Mouse (Mus musculus) ovary, postnatal 36 days (tissue): ENCODE measurements around the gene Pgm2l1.
"Not testable (repeated sequence)": the region's sequence is repeated elsewhere in the genome, so short reads cannot be mapped to it uniquely, and the experiment has no call there.

Experiments
- DNase-seq: peaks from one replicate; pipeline ENCODE4 v3.0.0; 2022; ENCODE audit warnings: low spot score, mixed read lengths

Gene Pgm2l1

GRCm38 (mm10) chr7:100228957-100229356 is 1.8 kb downstream of the Pgm2l1 start:
- no peak for DNase-seq

GRCm38 (mm10) chr7:100230646-100231045 is 3.5 kb downstream of the Pgm2l1 start:
- DNase-seq: no peak

- no peak for DNase-seq
These were observed 4.5 kb downstream of the Pgm2l1 start for GRCm38 (mm10) chr7:100231661-100232060.

GRCm38 (mm10) chr7:100233681-100234080 is 6.5 kb downstream of the Pgm2l1 start:
- no peak for DNase-seq

- DNase-seq: no peak
These were observed 7.2 kb downstream of the Pgm2l1 start for GRCm38 (mm10) chr7:100234264-100234885.

GRCm38 (mm10) chr7:100238271-100238670 is 11.1 kb downstream of the Pgm2l1 start:
- no peak for DNase-seq

- DNase-seq: no peak
These were observed 13.4 kb downstream of the Pgm2l1 start for GRCm38 (mm10) chr7:100240601-100241000.

GRCm38 (mm10) chr7:100243007-100243406 is 15.8 kb downstream of the Pgm2l1 start:
- DNase-seq: no peak

GRCm38 (mm10) chr7:100244225-100244624 is 17.0 kb downstream of the Pgm2l1 start:
- DNase-seq: no peak

- no peak for DNase-seq
These were observed 18.0 kb downstream of the Pgm2l1 start for GRCm38 (mm10) chr7:100245176-100245575.

GRCm38 (mm10) chr7:100250667-100251066 is 23.5 kb downstream of the Pgm2l1 start:
- no peak for DNase-seq

GRCm38 (mm10) chr7:100262350-100262749 is 35.2 kb downstream of the Pgm2l1 start:
- no peak for DNase-seq

GRCm38 (mm10) chr7:100264934-100265333 is 37.7 kb downstream of the Pgm2l1 start:
- DNase-seq: not testable (repeated sequence)

- no peak for DNase-seq
These were observed 45.2 kb downstream of the Pgm2l1 start for GRCm38 (mm10) chr7:100272369-100272768.

- DNase-seq: no peak
These were observed 47.3 kb downstream of the Pgm2l1 start for GRCm38 (mm10) chr7:100274507-100274906.

- no peak for DNase-seq
These were observed 49.2 kb downstream of the Pgm2l1 start for GRCm38 (mm10) chr7:100276397-100276796.

- no peak for DNase-seq
These were observed 52.6 kb downstream of the Pgm2l1 start for GRCm38 (mm10) chr7:100279803-100280202.

- no peak for DNase-seq
These were observed 54.4 kb downstream of the Pgm2l1 start for GRCm38 (mm10) chr7:100281596-100281995.

- DNase-seq: no peak
These were observed 56.1 kb downstream of the Pgm2l1 start for GRCm38 (mm10) chr7:100283298-100283697.

GRCm38 (mm10) chr7:100285383-100285782 is 58.2 kb downstream of the Pgm2l1 start, which contains the start of gene P4ha3:
TSS of gene P4ha3 (plus strand) at chr7:100285520.
- DNase-seq: peak; percentile 40

GRCm38 (mm10) chr7:100287748-100288578 is 60.8 kb downstream of the Pgm2l1 start:
- DNase-seq: peak; percentile 80

GRCm38 (mm10) chr7:100288622-100289021 is 61.4 kb downstream of the Pgm2l1 start:
- DNase-seq: peak; percentile 13

GRCm38 (mm10) chr7:100293546-100293945 is 66.4 kb downstream of the Pgm2l1 start:
- DNase-seq: no peak
